Mouse (Mus musculus) bone marrow, adult 2 months (tissue): ENCODE measurements around the gene Rps19bp1.

Experiments
- CTCF ChIP-seq: fragments of 200-500 bp; IDR thresholded peaks from 2 replicates; pipeline ENCODE4 v1.5.1; 2011; ENCODE audit warnings: low read length, control low read depth; ENCODE audit not compliant: control insufficient read depth, insufficient read depth
- POLR2A ChIP-seq: fragments of 200-500 bp; IDR thresholded peaks from 2 replicates; pipeline ENCODE4 v1.6.1; 2011; ENCODE audit warnings: low read depth, mild to moderate bottlenecking, control low read depth, low read length, borderline replicate concordance; ENCODE audit not compliant: control insufficient read depth

DNA sequence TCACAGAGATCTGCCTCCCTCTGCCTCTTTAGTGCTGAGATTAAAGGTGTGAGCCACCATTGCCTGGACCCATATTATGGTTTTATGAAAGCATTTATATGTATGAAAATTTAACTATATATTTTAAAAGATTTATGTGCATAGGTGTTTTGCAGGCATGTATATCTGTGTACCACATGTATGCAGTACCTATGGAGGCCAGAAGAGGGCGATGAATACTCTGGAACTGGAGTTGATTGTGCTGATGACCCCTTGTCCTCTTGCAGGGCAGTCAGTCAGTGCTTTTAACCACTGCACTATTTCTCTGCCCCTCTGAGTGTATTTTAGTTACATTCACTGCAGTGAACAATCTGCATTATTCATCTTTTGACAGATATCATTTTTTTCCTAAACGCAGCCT lies 38.3 kb downstream of the Rps19bp1 start:
- TF ChIP-seq CTCF = peak; percentile 45
- no peak for TF ChIP-seq POLR2A
